In genomic region chr1:155416701-155417677, GRCm38 (mm10) we compare ENCODE assay signal across 8 mouse cellular contexts. TPM values are rescaled to one million over a fixed set of nuclear protein-coding genes. Genes with fewer than 3 reads are reported as not detected.
DNase-seq lines count a peak whose midpoint lies in the region; ATAC-seq and TF ChIP-seq lines count a peak whose summit lies in the region.

Gene Xpr1, minus strand, starts transcription at chr1:155417415.

- peak within 1 kb of the TSS; percentile 95 for H3K4me3 ChIP-seq in E14TG2a.4 (replicated peaks; ENCODE audit: low read length)
- peak within 1 kb of the TSS; percentile 93 for H3K4me3 ChIP-seq in forebrain, embryonic 13.5 days
- H3K4me3 ChIP-seq in neural tube, embryonic 15.5 days (replicated peaks): peak within 1 kb of the TSS; percentile 91

- DNase-seq in c-Kit-positive CD71-positive TER-119-positive erythroid progenitor cells, embryonic 14.5 days (ENCODE audit: low spot score): peak; percentile 95
- peak; percentile 96 to 98 for DNase-seq in heart, postnatal 14 days
- DNase-seq in layer of hippocampus, adult 11-12 months (ENCODE audit: low spot score): peak; percentile 97
- peak; percentile 92 to 93 for DNase-seq in lung, adult 18-20 months
- DNase-seq in testis, postnatal 14 days (ENCODE audit: low spot score): peak; percentile 95

- peak within 1 kb of the TSS; percentile 61 for H3K4me2 ChIP-seq in forebrain, embryonic 13.5 days
- peak within 1 kb of the TSS; percentile 59 for H3K4me2 ChIP-seq in neural tube, embryonic 15.5 days

- peak; percentile 96 for ATAC-seq in forebrain, embryonic 13.5 days
- ATAC-seq in neural tube, embryonic 15.5 days (ENCODE audit: low FRiP score): peak; percentile 94

- intact Hi-C loops in heart, postnatal 14 days (cut with DNase I): loop anchor here (2.0 to 5.0 kb wide), 4 partner anchors 70 to 124 kb away; no protein-coding TSS in a partner anchor

- peak within 1 kb of the TSS; percentile 96 for H3K27ac ChIP-seq in forebrain, embryonic 13.5 days
- peak within 1 kb of the TSS; percentile 96 for H3K27ac ChIP-seq in neural tube, embryonic 15.5 days (replicated peaks)

- H3K4me1 ChIP-seq in E14TG2a.4 (replicated peaks; ENCODE audit: low read depth, low read length): peaks cover 9% of the 10 kb centered on the region
- H3K4me1 ChIP-seq in forebrain, embryonic 13.5 days: peaks cover 13% of the 10 kb centered on the region
- H3K4me1 ChIP-seq in neural tube, embryonic 15.5 days: peaks cover 16% of the 10 kb centered on the region

- no peak for TF ChIP-seq CTCF in E14TG2a.4 (conservative IDR thresholded peaks at IDR 0.05; ENCODE audit: low read length)

- H3K9ac ChIP-seq in forebrain, embryonic 13.5 days: peak within 1 kb of the TSS; percentile 96
- H3K9ac ChIP-seq in neural tube, embryonic 15.5 days (replicated peaks): peak within 1 kb of the TSS; percentile 84

- no peaks in the 10 kb centered on the region for H3K36me3 ChIP-seq in E14TG2a.4 (ENCODE audit: insufficient read depth, low read length)
- H3K36me3 ChIP-seq in forebrain, embryonic 13.5 days (ENCODE audit: poor library complexity, severe bottlenecking): no peaks in the 10 kb centered on the region
- H3K36me3 ChIP-seq in neural tube, embryonic 15.5 days: no peaks in the 10 kb centered on the region

- no peaks in the 10 kb centered on the region for H3K27me3 ChIP-seq in E14TG2a.4 (ENCODE audit: insufficient read depth, low read length)
- no peaks in the 10 kb centered on the region for H3K27me3 ChIP-seq in forebrain, embryonic 13.5 days
- H3K27me3 ChIP-seq in neural tube, embryonic 15.5 days (replicated peaks): no peaks in the 10 kb centered on the region

- WGBS in forebrain, embryonic 13.5 days: under 1% methylated on average over 70 of the region's 82 CpGs
- WGBS in neural tube, embryonic 15.5 days: under 1% methylated on average over 65 of the region's 82 CpGs

- no peaks in the 10 kb centered on the region for H3K9me3 ChIP-seq in E14TG2a.4 (ENCODE audit: low read length)
- H3K9me3 ChIP-seq in forebrain, embryonic 13.5 days (replicated peaks): no peaks in the 10 kb centered on the region
- H3K9me3 ChIP-seq in neural tube, embryonic 15.5 days (replicated peaks): no peaks in the 10 kb centered on the region

RNA-seq across cellular contexts. Expression of gene Xpr1, which starts in this region (rescaled TPM):
- polyA plus RNA-seq in forebrain, embryonic 13.5 days (2015; fragmentation: Nextera tagmentation; extraction: Ambion mirVana): 42.8 and 49.8 TPM in 2 replicates
- total RNA-seq in heart, postnatal 14 days (2021): 10 to 100 TPM; 31.0 to 34.2 TPM
- 42.0 and 46.7 TPM in 2 replicates for polyA plus RNA-seq in neural tube, embryonic 15.5 days (2015; fragmentation: Nextera tagmentation; extraction: Ambion mirVana)

Comparison
In these comparisons a context has a peak if more than half of its experiments do, and no peak if none do; other contexts are left out.
1. Peak in every context shown above with its lines: DNase-seq, ATAC-seq, H3K4me3 ChIP-seq and H3K27ac ChIP-seq.